Mouse (Mus musculus) thymus, adult 2 months (tissue): ENCODE results near the gene Nsun3. TPM values are rescaled to one million over a fixed set of nuclear protein-coding genes. Genes with fewer than 3 reads are reported as not detected.
"Not testable (repeated sequence)": the region's sequence is repeated elsewhere in the genome, so short reads cannot be mapped to it uniquely, and the experiment has no call there.

Source experiments
- DNase-seq: peaks from one replicate; pipeline ENCODE4 v3.0.0; 2021
- H3K27ac ChIP-seq: fragments of 200-500 bp; 2 replicates; pipeline ENCODE4 v1.5.1; 2012; ENCODE audit warnings: low read length, control low read depth; ENCODE audit not compliant: control insufficient read depth, insufficient read depth
- H3K27me3 ChIP-seq: fragments of 200-500 bp; 2 replicates; pipeline ENCODE4 v1.6.1; 2012; ENCODE audit warnings: mild to moderate bottlenecking, low read length, moderate library complexity, mixed read lengths; ENCODE audit not compliant: control insufficient read depth, insufficient read depth
- H3K36me3 ChIP-seq: fragments of 200-500 bp; 2 replicates; pipeline ENCODE4 v1.6.1; 2012; ENCODE audit warnings: mild to moderate bottlenecking, low read length, moderate library complexity; ENCODE audit not compliant: control insufficient read depth, insufficient read depth
- H3K4me1 ChIP-seq: fragments of 200-500 bp; replicated peaks from 2 replicates; pipeline ENCODE4 v1.6.1; 2012; ENCODE audit warnings: low read length; ENCODE audit not compliant: control insufficient read depth, insufficient read depth
- H3K4me3 ChIP-seq: fragments of 200-500 bp; 2 replicates; pipeline ENCODE4 v1.5.1; 2012; ENCODE audit warnings: mild to moderate bottlenecking, low read length, control low read depth, moderate library complexity; ENCODE audit not compliant: control insufficient read depth, insufficient read depth
- CTCF ChIP-seq: fragments of 200-500 bp; IDR thresholded peaks from 2 replicates; pipeline ENCODE4 v1.5.1; 2012; ENCODE audit warnings: mild to moderate bottlenecking, control low read depth, low read length, moderate library complexity, borderline replicate concordance; ENCODE audit not compliant: control insufficient read depth, poor library complexity, insufficient read depth; ENCODE audit errors: extremely low read depth
- POLR2A ChIP-seq: fragments of 200-500 bp; IDR thresholded peaks from 2 replicates; pipeline ENCODE4 v1.6.1; 2012; ENCODE audit warnings: mild to moderate bottlenecking, low read length, control low read depth, moderate library complexity; ENCODE audit not compliant: control insufficient read depth, poor library complexity, insufficient read depth; ENCODE audit errors: extremely low read depth
- WGBS: fragments of 180-500 bp; shearing (Covaris S2); methylation state at CpG from one replicate; pipeline ENCODE4 v1.1.7; 2018; 5-methylcytosine and 5-hydroxymethylcytosine counted together
- polyA plus RNA-seq: library from polyadenylated mRNA; depleted of rRNA; stranded (reverse); fragments of >200 nt; gene quantifications from 2 replicates; pipeline ENCODE4 v1.2.3, GENCODE M21; 2012; rRNA removed

Nsun3 gene
- polyA plus RNA-seq, 1 experiment, result 9.8 TPM

- H3K27me3 ChIP-seq, result no peaks in the 10 kb centered on the region
- H3K27ac ChIP-seq, result no peak overlapping the region
- no peak for TF ChIP-seq CTCF
- no peak for TF ChIP-seq POLR2A
- peaks cover 5% of the 10 kb centered on the region; the same call in 1 of the 2 replicates for H3K36me3 ChIP-seq
- no peaks in the 10 kb centered on the region for H3K4me1 ChIP-seq
- H3K4me3 ChIP-seq, result no peak overlapping the region
- 91% methylated on average over 3 of the region's 3 CpGs for WGBS
- no peak for DNase-seq
Observed at GRCm38 (mm10) chr16:62729846-62730245, 56.8 kb downstream of the Nsun3 start.

GRCm38 (mm10) chr16:62718255-62718654 lies 68.4 kb downstream of the Nsun3 start:
- not testable (repeated sequence) for H3K27me3 ChIP-seq, H3K4me3 ChIP-seq, H3K27ac ChIP-seq, H3K36me3 ChIP-seq, DNase-seq, H3K4me1 ChIP-seq
- 91% methylated on average over 9 of the region's 11 CpGs for WGBS

- DNase-seq, result no peak
- H3K4me1 ChIP-seq, result no peaks in the 10 kb centered on the region
- H3K4me3 ChIP-seq, result no peak overlapping the region
- TF ChIP-seq CTCF (no peak), POLR2A (no peak)
- H3K36me3 ChIP-seq, result no peaks in the 10 kb centered on the region
- H3K27ac ChIP-seq, result no peak overlapping the region
- no peaks in the 10 kb centered on the region for H3K27me3 ChIP-seq
- WGBS, result 88% methylated on average over 8 of the region's 8 CpGs
Observed at GRCm38 (mm10) chr16:62690436-62690835, 96.2 kb downstream of the Nsun3 start.

- 70% methylated on average over 2 of the region's 2 CpGs for WGBS
- no peak overlapping the region for H3K4me3 ChIP-seq
- DNase-seq, result no peak
- no peak overlapping the region for H3K27ac ChIP-seq
- H3K27me3 ChIP-seq, result no peaks in the 10 kb centered on the region
- no peaks in the 10 kb centered on the region for H3K4me1 ChIP-seq
- TF ChIP-seq CTCF, result no peak
- TF ChIP-seq POLR2A, result no peak
- no peaks in the 10 kb centered on the region for H3K36me3 ChIP-seq
Observed at GRCm38 (mm10) chr16:62686073-62686472, 100.5 kb downstream of the Nsun3 start.

- Histone ChIP-seq H3K27ac (no peak overlapping the region), H3K27me3 (no peaks in the 10 kb centered on the region), H3K4me3 (no peak overlapping the region), H3K4me1 (no peaks in the 10 kb centered on the region), H3K36me3 (no peaks in the 10 kb centered on the region)
- TF ChIP-seq CTCF, result no peak
- no peak for TF ChIP-seq POLR2A
- 84% methylated on average over 4 of the region's 4 CpGs for WGBS
- DNase-seq, result no peak
Observed at GRCm38 (mm10) chr16:62685494-62685893, 101.1 kb downstream of the Nsun3 start.

Other genes starting within 250 kb of the Nsun3 start
- not detected in 2 replicates for gene Stx19, start 27.9 kb upstream of the Nsun3 start, polyA plus RNA-seq
- 3.2 and 3.4 TPM in 2 replicates for gene Arl13b, start 60.2 kb upstream of the Nsun3 start, polyA plus RNA-seq
- 2.1 and 2.8 TPM in 2 replicates for gene Pros1, start 67.5 kb upstream of the Nsun3 start, polyA plus RNA-seq